Mouse (Mus musculus): Measurements from ENCODE around the gene Tbpl1. TPM values are rescaled to one million over a fixed set of nuclear protein-coding genes. Genes with fewer than 3 reads are reported as not detected.

Tbpl1 gene
- polyA plus RNA-seq, 1 experiment from 2014 or later: 76.9 TPM

DNA sequence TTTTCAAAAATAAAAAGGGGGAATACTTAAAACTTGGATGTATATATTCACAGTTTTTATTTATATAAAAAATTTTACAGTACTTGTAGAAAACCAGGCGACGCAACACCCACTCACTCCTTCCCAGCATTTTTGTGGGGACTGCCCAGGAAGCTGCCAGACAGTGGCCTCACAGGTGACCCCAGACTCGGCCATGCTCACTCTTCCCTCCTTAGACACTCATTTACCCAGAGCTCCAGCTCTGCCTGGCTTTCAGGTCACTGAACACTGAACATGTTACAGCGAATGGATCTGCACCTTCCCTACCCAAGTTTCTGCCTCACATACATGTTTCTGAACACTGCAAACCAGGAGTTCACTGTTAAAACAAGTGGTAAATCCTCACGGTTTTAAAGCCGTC is 27.9 kb downstream of the Tbpl1 start:
- Histone ChIP-seq H3K4me3 (replicated peaks) (no peak overlapping the region), H3K4me1 (replicated peaks) (no peaks in the 10 kb centered on the region), H3K9me3 (no peaks in the 10 kb centered on the region), H3K36me3 (peaks cover 64% of the 10 kb centered on the region), H3K9ac (replicated peaks) (no peak overlapping the region), H3K4me2 (no peak overlapping the region), H3K27me3 (no peaks in the 10 kb centered on the region), H3K27ac (no peak overlapping the region)
- WGBS: 93% methylated on average over 6 of the region's 6 CpGs
- ATAC-seq (ENCODE audit: insufficient number of reproducible peaks, insufficient read depth, low FRiP score, low TSS enrichment, low read depth): no peak

DNA sequence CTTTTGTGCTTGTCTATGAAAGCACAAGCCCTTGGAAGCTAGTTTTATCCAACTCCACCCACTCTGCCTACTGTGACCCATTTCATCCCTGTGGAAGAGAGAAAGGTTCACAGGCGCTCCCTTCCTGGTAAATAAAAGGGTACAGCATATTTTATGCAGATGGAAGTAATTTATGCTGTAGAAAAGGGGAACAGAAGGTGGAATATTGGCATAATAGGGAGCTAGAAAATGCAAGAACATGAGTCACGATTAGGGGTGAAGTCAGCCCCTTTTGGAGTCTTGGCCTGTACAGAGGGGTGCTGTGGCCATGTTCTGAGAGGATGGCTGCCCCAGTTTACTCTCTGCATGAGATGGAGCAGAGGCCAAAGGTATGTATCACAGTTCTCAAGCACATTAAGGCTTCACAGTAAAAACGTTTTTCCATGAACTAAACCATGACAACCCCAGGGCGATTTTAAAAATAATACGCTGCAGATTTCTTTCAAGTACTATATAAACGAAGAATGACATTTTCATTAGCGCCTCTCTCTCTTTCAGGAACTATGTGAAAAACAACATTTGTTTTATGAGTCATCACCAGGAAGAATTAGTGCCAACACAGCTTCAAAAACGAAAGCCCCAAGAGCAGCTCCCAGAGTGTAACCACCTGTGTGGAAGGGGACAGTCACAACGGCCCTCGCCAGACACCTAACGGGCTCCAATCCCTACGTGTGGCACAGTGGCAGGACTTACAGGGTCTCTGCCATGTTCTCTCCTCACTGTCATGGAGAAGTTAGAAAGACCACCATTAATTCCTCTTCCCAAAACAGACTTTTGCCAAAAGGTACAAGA is 30.0 kb downstream of the Tbpl1 start:
- 0 out of 2 replicates have a peak overlapping the region, but pooled peaks have one; percentile 35 for H3K27ac ChIP-seq
- H3K4me2 ChIP-seq: no peak overlapping the region

DNA sequence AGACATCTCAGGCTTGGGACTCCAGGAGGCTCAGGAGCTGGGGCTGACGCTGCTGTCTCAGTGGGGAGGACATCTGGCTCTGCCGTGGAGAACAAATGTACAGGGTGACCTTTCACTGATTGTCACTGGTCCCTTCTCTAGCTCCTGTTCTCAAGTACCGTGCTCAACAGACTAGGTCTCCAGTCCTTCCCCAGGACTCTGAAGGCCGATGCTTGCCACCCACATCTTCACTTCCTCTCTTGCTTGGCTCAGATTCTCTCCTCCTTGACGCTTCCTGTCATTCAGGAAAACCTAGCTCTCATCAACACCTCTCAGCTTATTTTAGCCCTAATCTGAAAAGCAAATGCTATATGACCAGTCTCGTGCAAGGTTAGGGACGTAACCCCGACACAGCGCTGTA is 31.0 kb downstream of the Tbpl1 start:
- ATAC-seq (ENCODE audit: insufficient number of reproducible peaks, insufficient read depth, low FRiP score, low TSS enrichment, low read depth): no peak
- 79% methylated on average over 9 of the region's 9 CpGs for WGBS
- Histone ChIP-seq H3K27ac (no peak overlapping the region), H3K9ac (replicated peaks) (no peak overlapping the region), H3K4me1 (replicated peaks) (no peaks in the 10 kb centered on the region), H3K36me3 (peaks cover 33% of the 10 kb centered on the region), H3K4me2 (no peak overlapping the region), H3K9me3 (no peaks in the 10 kb centered on the region), H3K27me3 (no peaks in the 10 kb centered on the region), H3K4me3 (replicated peaks) (no peak overlapping the region)

More for the DNA sequence above, 30.0 kb downstream of the Tbpl1 start:
- Histone ChIP-seq H3K9me3 (no peaks in the 10 kb centered on the region), H3K4me1 (replicated peaks) (no peaks in the 10 kb centered on the region), H3K9ac (replicated peaks) (no peak overlapping the region), H3K36me3 (peaks cover 43% of the 10 kb centered on the region), H3K4me3 (replicated peaks) (no peak overlapping the region), H3K27me3 (no peaks in the 10 kb centered on the region)
- 70% methylated on average over 12 of the region's 12 CpGs for WGBS
- ATAC-seq (ENCODE audit: insufficient number of reproducible peaks, insufficient read depth, low FRiP score, low TSS enrichment, low read depth): no peak

DNA sequence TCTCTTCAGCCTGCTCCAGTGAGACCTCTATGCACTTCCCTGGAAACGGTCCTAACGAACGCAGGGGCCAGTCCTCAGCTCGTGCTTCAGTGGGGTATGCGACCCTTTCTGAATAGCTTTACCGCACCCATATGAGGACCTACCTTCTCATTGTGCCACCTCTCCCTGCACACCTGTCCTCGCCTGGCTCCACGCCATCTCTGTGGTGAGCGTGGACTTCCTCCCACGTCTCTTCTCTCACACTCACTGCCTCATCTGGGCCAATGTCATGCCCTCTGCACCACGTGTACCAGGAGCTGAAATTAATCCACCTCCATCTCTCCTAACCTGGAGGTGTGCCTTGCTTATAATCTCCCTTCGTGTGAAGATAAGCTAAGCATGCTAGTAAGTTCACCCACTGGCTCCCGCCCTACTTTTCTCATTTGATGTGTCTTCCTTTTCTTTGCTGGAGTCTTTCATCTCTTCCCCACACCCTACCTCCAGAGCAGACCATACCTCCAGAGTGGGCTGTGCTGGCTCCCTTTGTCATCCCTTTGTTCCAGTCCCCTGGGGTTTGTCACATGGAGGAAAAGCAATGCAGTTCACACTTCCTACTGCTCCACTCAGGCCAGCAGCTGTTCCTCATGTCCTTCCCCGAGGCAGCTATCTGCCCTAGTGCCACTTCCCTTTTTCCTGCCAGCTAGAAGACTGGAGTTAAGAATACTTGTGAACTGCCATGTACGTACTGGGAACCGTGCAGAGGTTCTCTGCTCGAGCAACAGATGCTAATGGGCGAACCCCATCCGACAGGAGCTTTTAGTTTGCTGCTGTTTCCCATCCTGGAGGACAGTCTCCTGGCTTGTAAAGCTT is 32.0 kb downstream of the Tbpl1 start:
- Histone ChIP-seq H3K9ac (replicated peaks) (no peak overlapping the region), H3K4me2 (no peak overlapping the region), H3K4me1 (replicated peaks) (no peaks in the 10 kb centered on the region), H3K27me3 (no peaks in the 10 kb centered on the region), H3K27ac (no peak overlapping the region), H3K9me3 (no peaks in the 10 kb centered on the region), H3K36me3 (peaks cover 25% of the 10 kb centered on the region; the same call in 1 of the 2 replicates), H3K4me3 (replicated peaks) (no peak overlapping the region)
- ATAC-seq (ENCODE audit: insufficient number of reproducible peaks, insufficient read depth, low FRiP score, low TSS enrichment, low read depth): no peak
- WGBS: 73% methylated on average over 19 of the region's 19 CpGs

DNA sequence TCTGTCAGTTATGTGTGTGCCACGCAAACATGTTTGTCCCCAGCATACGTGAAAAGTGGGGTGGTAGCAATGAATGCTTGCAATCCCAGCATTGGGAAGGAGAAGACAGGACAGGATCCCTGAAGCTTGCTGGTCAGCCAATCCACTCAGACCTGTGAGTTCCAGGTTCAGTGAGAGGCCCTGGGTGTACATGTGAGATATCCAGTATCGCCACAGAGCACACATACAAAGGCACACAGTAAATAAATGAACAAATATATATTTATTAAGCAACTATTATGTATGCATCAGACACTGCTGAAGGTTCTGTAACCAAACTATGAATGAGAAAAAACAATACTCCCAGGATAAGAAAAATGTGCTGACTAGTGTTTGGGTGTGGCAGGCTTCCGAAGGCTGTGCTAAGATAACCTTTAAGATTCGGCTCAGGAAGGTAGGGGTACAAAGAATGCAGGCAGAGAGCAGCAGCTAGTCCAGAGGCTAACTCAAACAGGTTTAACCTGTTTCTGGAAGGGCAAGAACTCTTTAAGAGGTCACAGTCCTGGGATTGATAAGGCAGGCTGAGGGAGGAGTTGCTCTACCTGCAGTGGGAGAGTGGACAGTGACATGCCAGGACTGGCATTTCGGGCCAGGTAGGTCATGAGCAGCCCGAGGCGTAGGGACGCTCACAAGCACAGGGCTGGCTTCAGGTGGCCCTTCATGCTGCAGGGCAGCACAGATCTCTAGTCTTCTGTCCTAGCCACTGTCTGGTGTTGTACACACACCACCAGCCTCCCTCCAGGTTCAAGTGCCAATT is 33.4 kb downstream of the Tbpl1 start:
- no peak overlapping the region for H3K27ac ChIP-seq
- H3K4me2 ChIP-seq: no peak overlapping the region
- H3K9me3 ChIP-seq: no peaks in the 10 kb centered on the region
- 85% methylated on average over 9 of the region's 9 CpGs for WGBS
- peaks cover 17% of the 10 kb centered on the region; the same call in 1 of the 2 replicates for H3K36me3 ChIP-seq
- no peak overlapping the region for H3K9ac ChIP-seq (replicated peaks)
- no peak overlapping the region for H3K4me3 ChIP-seq (replicated peaks)
- no peak for ATAC-seq (ENCODE audit: insufficient number of reproducible peaks, insufficient read depth, low FRiP score, low TSS enrichment, low read depth)
- H3K4me1 ChIP-seq (replicated peaks): no peaks in the 10 kb centered on the region
- no peaks in the 10 kb centered on the region for H3K27me3 ChIP-seq

DNA sequence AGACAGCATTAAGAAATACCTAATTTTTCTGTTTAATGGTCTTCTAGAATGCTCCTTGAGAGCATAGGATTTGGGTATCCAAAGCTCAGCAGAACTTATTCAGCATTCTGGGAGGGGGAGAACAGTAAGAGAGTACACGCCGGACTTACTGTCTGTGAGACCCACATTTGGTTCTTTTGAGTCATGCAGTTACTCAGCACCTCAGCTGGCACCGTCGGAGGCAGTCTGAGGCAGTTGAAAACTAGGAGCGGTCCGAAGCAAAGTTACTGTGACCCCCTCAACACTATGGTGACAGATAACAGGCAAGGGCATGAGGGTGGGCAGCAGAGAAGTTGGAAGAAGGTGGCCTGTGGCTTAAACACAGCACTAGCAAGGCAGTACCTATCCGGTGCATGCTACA is 34.9 kb downstream of the Tbpl1 start:
- H3K27ac ChIP-seq: no peak overlapping the region
- H3K9me3 ChIP-seq: no peaks in the 10 kb centered on the region
- no peak overlapping the region for H3K4me2 ChIP-seq
- peaks cover 10% of the 10 kb centered on the region; the same call in 1 of the 2 replicates for H3K36me3 ChIP-seq
- H3K4me1 ChIP-seq (replicated peaks): no peaks in the 10 kb centered on the region
- 78% methylated on average over 7 of the region's 7 CpGs for WGBS
- H3K4me3 ChIP-seq (replicated peaks): no peak overlapping the region
- no peak for ATAC-seq (ENCODE audit: insufficient number of reproducible peaks, insufficient read depth, low FRiP score, low TSS enrichment, low read depth)
- no peaks in the 10 kb centered on the region for H3K27me3 ChIP-seq
- H3K9ac ChIP-seq (replicated peaks): no peak overlapping the region

DNA sequence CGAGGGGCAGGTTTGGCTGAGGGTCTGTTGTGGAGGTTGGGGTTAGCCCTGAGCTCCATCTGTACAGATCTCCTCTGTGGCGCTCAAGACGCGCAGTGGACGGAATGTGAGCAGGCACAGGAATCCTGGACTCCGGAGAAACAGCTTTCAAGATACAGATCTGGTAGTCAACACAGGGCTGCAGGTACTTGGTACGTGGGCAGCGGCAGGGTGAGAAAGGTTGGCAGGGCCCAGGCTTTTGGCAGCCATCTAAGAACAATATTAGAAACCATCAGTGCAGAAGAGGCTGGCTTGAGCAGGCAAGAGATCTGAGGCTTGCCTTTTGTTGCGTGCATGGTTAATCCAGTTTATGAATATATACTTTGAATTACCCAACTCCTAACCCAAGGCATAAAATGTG is 35.5 kb downstream of the Tbpl1 start:
- WGBS: 87% methylated on average over 9 of the region's 9 CpGs
- Histone ChIP-seq H3K27me3 (no peaks in the 10 kb centered on the region), H3K27ac (no peak overlapping the region), H3K36me3 (peaks cover 10% of the 10 kb centered on the region; the same call in 1 of the 2 replicates), H3K9me3 (no peaks in the 10 kb centered on the region), H3K4me2 (no peak overlapping the region), H3K9ac (replicated peaks) (no peak overlapping the region), H3K4me1 (replicated peaks) (no peaks in the 10 kb centered on the region), H3K4me3 (replicated peaks) (no peak overlapping the region)
- no peak for ATAC-seq (ENCODE audit: insufficient number of reproducible peaks, insufficient read depth, low FRiP score, low TSS enrichment, low read depth)

DNA sequence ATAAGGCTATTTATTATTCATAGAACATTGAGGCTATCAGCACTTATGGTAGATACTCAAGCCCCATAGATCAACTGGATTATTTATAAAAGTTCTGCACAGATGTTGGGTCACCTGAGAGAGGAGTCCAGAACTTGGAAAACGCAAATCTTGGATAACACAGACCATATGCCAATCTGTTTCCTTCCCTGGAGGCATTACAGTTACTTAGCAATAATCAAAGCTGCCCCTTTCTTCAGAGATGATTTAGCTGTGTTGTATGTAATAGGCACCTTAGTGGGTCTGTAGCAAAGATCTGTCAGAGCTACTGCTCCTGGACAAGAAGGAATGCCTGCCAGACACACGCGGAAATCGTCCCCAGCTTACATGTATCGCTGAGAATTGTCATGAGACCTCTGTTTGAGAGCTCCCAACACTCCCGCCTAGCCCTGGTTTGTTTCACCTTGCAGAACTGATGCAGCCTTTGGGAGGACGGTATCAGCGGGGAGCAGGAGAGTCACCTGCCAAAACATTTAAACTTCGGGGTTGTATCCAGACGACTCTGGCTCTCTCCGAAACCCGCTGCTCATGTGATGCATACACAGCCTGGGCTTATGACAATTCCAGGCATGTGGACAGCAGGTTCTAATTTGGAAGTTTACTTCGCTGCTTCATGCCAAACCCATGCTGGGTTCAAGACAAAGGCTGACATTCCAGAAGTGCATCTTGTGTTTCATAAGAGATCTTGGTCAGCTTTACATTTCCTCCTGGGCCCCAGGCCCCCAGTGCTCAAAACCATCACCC is 55.7 kb downstream of the Tbpl1 start:
- no peak overlapping the region for H3K4me3 ChIP-seq (replicated peaks)
- no peak overlapping the region for H3K9ac ChIP-seq (replicated peaks)
- H3K27ac ChIP-seq: peak overlapping the region; percentile 59; the same call in 1 of the 2 replicates
- peaks cover 21% of the 10 kb centered on the region for H3K4me1 ChIP-seq (replicated peaks)
- H3K27me3 ChIP-seq: peaks cover 25% of the 10 kb centered on the region
- H3K4me2 ChIP-seq: no peak overlapping the region
- no peaks in the 10 kb centered on the region for H3K36me3 ChIP-seq
- ATAC-seq (ENCODE audit: insufficient number of reproducible peaks, insufficient read depth, low FRiP score, low TSS enrichment, low read depth): peak; percentile 76
- peaks cover 5% of the 10 kb centered on the region; the same call in 1 of the 2 replicates for H3K9me3 ChIP-seq
- 41% methylated on average over 13 of the region's 13 CpGs for WGBS

DNA sequence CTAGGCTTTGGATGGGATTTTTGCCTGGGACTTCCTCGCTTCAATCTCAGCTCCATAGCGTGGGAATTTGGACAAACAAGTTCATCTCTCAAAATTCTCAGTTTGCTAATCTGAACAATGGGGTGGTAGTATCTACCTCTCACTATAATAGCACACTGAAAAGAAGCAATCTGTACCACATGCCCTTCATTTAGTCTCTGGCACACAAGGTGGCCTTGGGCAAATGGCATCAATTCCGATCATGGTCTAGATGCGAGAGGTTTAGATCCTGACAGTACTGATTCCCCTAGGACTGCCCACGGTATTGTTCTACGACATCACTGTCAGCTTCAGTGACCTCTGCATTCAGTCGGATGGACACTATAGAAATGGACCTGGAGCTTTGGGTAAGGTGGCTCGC is 57.6 kb downstream of the Tbpl1 start:
- Histone ChIP-seq H3K27me3 (peaks cover 32% of the 10 kb centered on the region), H3K4me2 (no peak overlapping the region), H3K4me1 (replicated peaks) (peaks cover 21% of the 10 kb centered on the region), H3K9ac (replicated peaks) (no peak overlapping the region), H3K36me3 (no peaks in the 10 kb centered on the region), H3K9me3 (peaks cover 5% of the 10 kb centered on the region; the same call in 1 of the 2 replicates), H3K4me3 (replicated peaks) (no peak overlapping the region), H3K27ac (no peak overlapping the region)
- no peak for ATAC-seq (ENCODE audit: insufficient number of reproducible peaks, insufficient read depth, low FRiP score, low TSS enrichment, low read depth)
- 90% methylated on average over 8 of the region's 8 CpGs for WGBS

DNA sequence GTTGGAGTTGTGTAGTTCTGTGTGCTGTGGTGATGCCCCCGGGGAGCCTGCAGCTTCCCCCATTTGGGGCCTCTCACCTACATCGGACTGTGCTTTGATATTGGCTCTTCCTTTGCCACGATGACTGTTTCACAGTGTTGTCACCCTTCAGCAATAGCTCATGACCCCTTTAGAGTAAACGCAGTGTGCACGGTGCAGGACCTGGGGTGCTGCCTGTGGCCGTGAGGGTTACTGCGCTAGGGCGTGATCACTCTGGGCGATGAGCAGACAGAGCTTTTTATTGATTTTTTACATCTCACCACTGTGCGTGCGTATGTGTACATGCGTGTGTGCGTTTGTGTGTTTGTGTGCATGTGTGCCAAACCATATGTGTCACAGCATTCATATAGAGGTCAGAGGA is 63.2 kb downstream of the Tbpl1 start:
- no peak overlapping the region for H3K4me3 ChIP-seq (replicated peaks)
- WGBS: 85% methylated on average over 13 of the region's 13 CpGs
- H3K27ac ChIP-seq: no peak overlapping the region
- H3K4me2 ChIP-seq: no peak overlapping the region
- peaks cover 8% of the 10 kb centered on the region for H3K4me1 ChIP-seq (replicated peaks)
- H3K36me3 ChIP-seq: no peaks in the 10 kb centered on the region
- H3K9ac ChIP-seq (replicated peaks): no peak overlapping the region
- H3K9me3 ChIP-seq: no peaks in the 10 kb centered on the region
- no peak for ATAC-seq (ENCODE audit: insufficient number of reproducible peaks, insufficient read depth, low FRiP score, low TSS enrichment, low read depth)
- H3K27me3 ChIP-seq: peaks cover 22% of the 10 kb centered on the region

Data from limb, embryonic 12.5 days (tissue).